Mouse (Mus musculus): Measurements from ENCODE around the gene Nfkbib. TPM values are rescaled to one million over a fixed set of nuclear protein-coding genes. Genes with fewer than 3 reads are reported as not detected.

Nfkbib gene
- polyA plus RNA-seq, 1 experiment from 2014 or later = 40.2 TPM

DNA sequence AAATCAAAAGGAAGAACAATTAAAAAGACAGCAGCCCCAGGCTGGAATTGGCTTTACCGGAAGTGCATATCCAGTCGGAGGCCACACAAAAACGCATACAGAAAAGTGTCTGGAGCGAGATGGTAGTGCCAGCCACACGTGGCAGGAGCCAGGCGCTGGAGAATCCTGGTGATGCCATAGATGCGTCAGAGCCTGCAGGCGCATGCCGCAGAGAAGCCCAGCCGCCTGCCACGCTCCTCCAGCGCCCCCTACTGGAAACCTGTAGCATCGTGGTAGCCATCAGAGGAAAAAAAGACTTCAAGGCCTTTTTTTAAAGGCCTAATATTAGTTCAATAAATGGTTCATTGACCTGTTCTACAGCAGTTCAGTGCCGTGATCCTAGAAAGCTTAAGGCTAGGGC, 40.7 kb downstream of the Nfkbib start:
- Histone ChIP-seq H3K4me1 (replicated peaks) (no peaks in the 10 kb centered on the region), H3K27ac (no peak overlapping the region), H3K36me3 (no peaks in the 10 kb centered on the region), H3K27me3 (replicated peaks) (no peaks in the 10 kb centered on the region), H3K9ac (no peak overlapping the region), H3K4me2 (replicated peaks) (peak overlapping the region; percentile 28; the same call in 1 of the 2 replicates), H3K4me3 (replicated peaks) (no peak overlapping the region), H3K9me3 (no peaks in the 10 kb centered on the region; the same call in 1 of the 2 replicates)
- WGBS = 9% methylated on average over 14 of the region's 14 CpGs
- peak; percentile 71; the same call in 1 of the 2 replicates for ATAC-seq

DNA sequence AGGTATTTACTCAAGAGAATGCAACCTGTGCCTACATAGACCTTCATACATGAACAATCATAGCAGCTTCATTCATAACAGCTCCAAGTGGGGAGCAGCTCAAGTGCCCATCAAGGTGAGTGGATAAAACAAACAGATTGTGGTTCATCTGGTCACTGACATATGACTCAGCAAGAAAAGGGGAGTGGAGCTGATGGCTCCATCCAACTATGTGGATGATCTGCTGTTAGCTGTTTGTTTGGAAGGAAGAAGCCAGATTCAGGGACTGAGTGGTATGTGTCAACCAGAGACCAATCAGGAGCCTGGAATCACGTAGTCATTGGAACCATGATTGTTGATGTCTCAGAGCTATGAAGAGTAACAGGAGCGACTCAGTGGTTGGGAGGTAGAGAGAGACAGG, 42.7 kb downstream of the Nfkbib start:
- Histone ChIP-seq H3K9ac (no peak overlapping the region), H3K9me3 (no peaks in the 10 kb centered on the region), H3K4me1 (replicated peaks) (no peaks in the 10 kb centered on the region), H3K4me2 (replicated peaks) (no peak overlapping the region), H3K36me3 (no peaks in the 10 kb centered on the region), H3K27me3 (replicated peaks) (no peaks in the 10 kb centered on the region), H3K27ac (no peak overlapping the region), H3K4me3 (replicated peaks) (no peak overlapping the region)
- ATAC-seq = no peak
- WGBS = 95% methylated on average over 2 of the region's 2 CpGs

DNA sequence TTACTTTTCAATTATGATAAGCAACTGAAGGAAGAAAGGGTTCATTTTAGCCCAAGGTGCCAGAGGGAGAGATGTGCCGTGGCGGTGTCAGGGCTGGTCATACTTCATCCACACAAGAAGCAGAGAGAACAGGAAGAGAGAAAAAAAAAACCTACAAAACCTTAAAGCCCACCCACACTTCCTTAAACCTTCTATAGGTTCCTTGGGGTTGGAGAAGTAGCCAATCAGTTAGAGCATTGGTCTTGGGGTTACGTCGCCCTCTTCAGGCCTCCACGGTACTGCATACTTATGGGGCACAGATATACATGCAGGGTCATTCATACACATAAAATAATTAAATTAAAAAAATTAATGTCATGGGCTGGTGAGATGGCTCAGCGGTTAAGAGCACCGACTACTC, 45.2 kb downstream of the Nfkbib start:
- Histone ChIP-seq H3K27me3 (replicated peaks) (no peaks in the 10 kb centered on the region), H3K27ac (no peak overlapping the region), H3K4me2 (replicated peaks) (no peak overlapping the region), H3K4me3 (replicated peaks) (no peak overlapping the region), H3K9me3 (no peaks in the 10 kb centered on the region), H3K9ac (no peak overlapping the region), H3K36me3 (no peaks in the 10 kb centered on the region), H3K4me1 (replicated peaks) (0 out of 2 replicates have a peak, but pooled peaks cover 2% of the 10 kb centered on the region)
- ATAC-seq = no peak
- WGBS = 95% methylated on average over 7 of the region's 7 CpGs

DNA sequence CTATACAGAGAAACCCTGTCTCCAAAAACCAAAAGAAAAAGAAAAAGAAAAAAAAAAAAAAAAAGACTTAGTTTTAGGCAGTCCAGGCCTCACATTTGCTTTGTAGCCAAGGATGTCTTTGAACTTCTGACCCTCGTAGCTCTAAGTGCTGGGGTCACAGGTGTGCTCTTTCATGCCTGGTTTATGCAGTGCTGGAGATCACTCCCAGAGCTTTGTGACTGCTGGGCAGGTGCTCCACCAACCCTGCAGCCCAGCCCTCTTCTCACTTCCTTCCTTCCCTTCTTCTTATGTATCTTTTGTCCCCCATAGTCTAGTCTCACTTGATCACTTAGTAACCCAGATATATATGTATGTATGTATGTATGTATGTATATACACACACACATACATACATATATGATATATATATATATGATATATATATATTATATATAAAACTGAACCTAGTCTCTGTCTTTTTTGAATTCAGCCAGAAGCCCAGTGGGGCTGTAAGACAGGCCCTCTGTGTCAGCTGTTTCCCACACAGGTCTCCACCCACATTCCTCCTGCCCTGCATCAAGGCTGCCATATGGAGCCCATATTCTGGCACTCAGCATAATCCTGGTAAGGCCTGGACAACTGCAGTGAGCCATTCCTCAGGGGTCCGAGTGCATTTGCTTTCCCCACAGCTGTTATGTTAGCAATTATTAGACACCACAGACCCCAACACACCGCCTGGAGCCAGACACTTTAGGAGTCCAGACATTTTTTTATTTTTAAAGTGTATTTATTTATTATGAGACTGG, 46.4 kb downstream of the Nfkbib start:
- WGBS = 80% methylated on average over 3 of the region's 3 CpGs
- Histone ChIP-seq H3K4me3 (replicated peaks) (no peak overlapping the region), H3K9ac (no peak overlapping the region), H3K9me3 (no peaks in the 10 kb centered on the region), H3K27ac (no peak overlapping the region), H3K27me3 (replicated peaks) (no peaks in the 10 kb centered on the region), H3K4me2 (replicated peaks) (no peak overlapping the region), H3K4me1 (replicated peaks) (0 out of 2 replicates have a peak, but pooled peaks cover 2% of the 10 kb centered on the region), H3K36me3 (no peaks in the 10 kb centered on the region)
- no peak for ATAC-seq

DNA sequence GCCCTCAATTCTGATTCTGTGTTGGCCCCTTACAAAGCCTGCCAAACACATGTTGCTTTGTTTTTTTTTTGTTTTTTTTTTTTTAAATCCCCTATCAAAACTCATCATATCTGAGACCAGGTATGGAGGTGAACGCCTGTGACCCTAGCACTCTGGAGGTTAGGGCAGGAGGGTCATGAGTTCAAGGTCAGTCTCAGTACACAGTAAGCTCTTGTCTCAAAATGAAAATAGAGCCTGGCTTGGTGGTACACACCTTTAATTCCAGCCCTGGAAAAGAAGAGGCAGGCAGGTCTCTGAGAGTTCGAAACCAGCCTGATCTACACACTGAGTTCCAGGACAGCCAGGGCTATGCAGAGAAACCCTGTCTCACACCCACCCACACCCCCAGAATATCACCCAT, 47.7 kb downstream of the Nfkbib start:
- ATAC-seq = no peak

DNA sequence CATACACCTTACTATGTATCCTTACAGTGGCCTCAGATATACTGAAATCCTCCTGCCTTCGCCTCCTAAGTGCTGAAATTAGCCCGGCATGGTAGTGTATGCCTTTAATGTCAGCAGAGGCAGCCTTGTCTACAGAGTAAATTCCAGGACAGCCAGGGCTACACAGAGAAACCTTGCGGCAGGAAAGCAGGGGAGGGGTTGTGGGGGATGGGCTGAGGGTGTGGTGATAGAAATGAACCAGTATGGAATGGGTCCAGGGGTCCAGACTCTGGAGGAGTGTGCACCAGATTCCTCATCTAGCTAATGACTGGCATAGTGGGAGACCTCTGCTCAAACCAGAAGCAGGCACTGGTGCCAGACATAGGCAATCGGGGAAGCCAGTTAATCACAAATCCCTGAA, 48.2 kb downstream of the Nfkbib start:
- H3K4me3 ChIP-seq (replicated peaks) = no peak overlapping the region
- H3K36me3 ChIP-seq = no peaks in the 10 kb centered on the region
- H3K27ac ChIP-seq = no peak overlapping the region
- H3K4me2 ChIP-seq (replicated peaks) = no peak overlapping the region
- 39% methylated on average over 4 of the region's 4 CpGs for WGBS
- H3K4me1 ChIP-seq (replicated peaks) = 0 out of 2 replicates have a peak, but pooled peaks cover 2% of the 10 kb centered on the region
- ATAC-seq = no peak
- no peaks in the 10 kb centered on the region for H3K9me3 ChIP-seq
- no peaks in the 10 kb centered on the region for H3K27me3 ChIP-seq (replicated peaks)
- no peak overlapping the region for H3K9ac ChIP-seq

More for the DNA sequence above, 47.7 kb downstream of the Nfkbib start:
- Histone ChIP-seq H3K4me1 (replicated peaks) (0 out of 2 replicates have a peak, but pooled peaks cover 2% of the 10 kb centered on the region), H3K4me2 (replicated peaks) (no peak overlapping the region), H3K27ac (no peak overlapping the region), H3K27me3 (replicated peaks) (no peaks in the 10 kb centered on the region), H3K4me3 (replicated peaks) (no peak overlapping the region), H3K9ac (no peak overlapping the region), H3K9me3 (no peaks in the 10 kb centered on the region), H3K36me3 (no peaks in the 10 kb centered on the region)
- 81% methylated on average over 2 of the region's 2 CpGs for WGBS

DNA sequence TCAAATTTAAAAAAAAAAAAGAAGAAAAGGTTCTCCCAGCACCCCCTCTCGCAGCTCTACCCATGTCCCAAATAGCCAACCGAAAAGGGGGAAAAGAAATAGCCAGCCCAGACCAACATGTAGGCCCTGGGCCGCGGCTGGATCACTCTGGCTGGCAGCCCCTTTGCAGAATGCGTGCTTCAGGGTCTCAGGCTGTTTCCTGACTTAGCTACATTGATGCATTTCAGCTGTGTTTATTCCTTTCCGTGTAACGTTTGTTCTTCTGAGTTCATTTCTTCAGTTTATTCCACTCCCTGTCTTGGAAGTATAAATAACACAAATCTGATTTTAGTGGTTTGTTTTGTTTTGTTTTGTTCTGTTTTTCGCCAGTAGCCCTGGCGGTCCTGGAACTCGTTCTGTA, 49.6 kb downstream of the Nfkbib start:
- no peak overlapping the region for H3K27ac ChIP-seq
- 0 out of 2 replicates have a peak, but pooled peaks cover 2% of the 10 kb centered on the region for H3K4me1 ChIP-seq (replicated peaks)
- no peak overlapping the region for H3K9ac ChIP-seq
- no peak overlapping the region for H3K4me3 ChIP-seq (replicated peaks)
- no peak overlapping the region; the same call in 1 of the 2 replicates for H3K4me2 ChIP-seq (replicated peaks)
- no peak for ATAC-seq
- 71% methylated on average over 10 of the region's 10 CpGs for WGBS
- no peaks in the 10 kb centered on the region for H3K27me3 ChIP-seq (replicated peaks)
- H3K36me3 ChIP-seq = no peaks in the 10 kb centered on the region
- no peaks in the 10 kb centered on the region for H3K9me3 ChIP-seq

DNA sequence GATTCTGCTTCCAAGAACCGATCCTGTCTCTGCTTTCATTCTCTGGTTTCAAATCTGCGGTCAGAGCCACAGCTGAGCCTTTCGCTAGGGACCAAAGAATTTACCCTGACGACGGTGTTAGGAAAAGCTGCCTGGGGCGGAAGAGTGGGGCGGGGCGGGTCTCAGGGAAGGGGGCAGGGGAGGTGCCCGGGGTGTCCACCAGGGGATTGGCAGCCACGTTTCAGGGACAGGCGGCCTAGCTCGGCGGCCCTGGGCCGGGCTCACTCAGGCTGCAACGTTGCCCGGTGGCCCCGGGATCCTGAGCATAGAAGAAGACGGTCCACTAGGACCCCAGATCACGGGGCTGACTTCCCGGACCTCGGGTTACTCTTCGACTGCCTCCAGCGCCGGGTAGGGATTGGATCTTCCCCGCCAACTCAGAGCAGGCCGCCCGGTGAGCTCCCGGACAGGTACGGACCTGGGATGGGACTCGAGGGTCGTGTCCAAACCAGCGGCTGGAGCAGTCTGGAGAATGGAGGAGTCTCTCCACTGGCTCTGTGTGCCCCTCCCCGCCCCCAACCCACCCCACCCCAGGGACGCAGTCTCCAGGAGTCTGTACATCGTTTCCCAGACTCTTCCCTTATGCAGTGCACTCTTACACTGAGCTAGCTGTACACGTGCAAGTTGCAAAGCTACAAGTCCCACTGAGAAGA, 50.6 kb downstream of the Nfkbib start, which contains the start of gene Fbxo17:
Gene Fbxo17, plus strand, starts transcription at position 215 of the 692 bp plus-strand sequence.
- Histone ChIP-seq H3K9me3 (no peaks in the 10 kb centered on the region), H3K27me3 (replicated peaks) (no peaks in the 10 kb centered on the region), H3K4me2 (replicated peaks) (peak within 1 kb of the TSS; percentile 91), H3K9ac (peak within 1 kb of the TSS; percentile 58), H3K27ac (no peak within 1 kb of the TSS), H3K4me1 (replicated peaks) (0 out of 2 replicates have a peak, but pooled peaks cover 2% of the 10 kb centered on the region), H3K36me3 (no peaks in the 10 kb centered on the region), H3K4me3 (replicated peaks) (peak within 1 kb of the TSS; percentile 51)
- WGBS = 5% methylated on average over 36 of the region's 36 CpGs
- peak; percentile 83 for ATAC-seq

DNA sequence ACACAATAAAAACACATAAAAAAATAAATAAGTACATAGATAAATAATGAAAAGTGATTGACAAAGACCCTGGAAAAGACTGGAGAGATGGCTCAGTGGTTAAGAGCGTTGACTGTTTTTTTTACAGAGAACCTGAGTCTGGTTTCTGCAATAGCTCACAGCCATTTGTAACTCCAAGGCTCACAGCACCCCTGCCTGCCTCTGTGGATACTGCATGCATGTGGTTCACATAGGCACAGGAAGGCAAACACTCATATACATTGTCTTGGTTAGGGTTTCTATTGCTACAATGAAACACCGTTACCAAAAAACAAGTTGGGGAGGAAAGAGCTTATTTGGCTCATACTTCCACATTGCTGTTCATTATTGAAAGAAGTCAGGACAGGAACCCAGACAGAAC, 51.7 kb downstream of the Nfkbib start:
- no peak overlapping the region for H3K4me3 ChIP-seq (replicated peaks)
- WGBS = 94% methylated on average over 2 of the region's 2 CpGs
- no peaks in the 10 kb centered on the region for H3K27me3 ChIP-seq (replicated peaks)
- H3K36me3 ChIP-seq = no peaks in the 10 kb centered on the region
- 0 out of 2 replicates have a peak, but pooled peaks cover 2% of the 10 kb centered on the region for H3K4me1 ChIP-seq (replicated peaks)
- H3K4me2 ChIP-seq (replicated peaks) = no peak overlapping the region
- ATAC-seq = no peak
- H3K27ac ChIP-seq = no peak overlapping the region
- H3K9ac ChIP-seq = no peak overlapping the region
- H3K9me3 ChIP-seq = no peaks in the 10 kb centered on the region

DNA sequence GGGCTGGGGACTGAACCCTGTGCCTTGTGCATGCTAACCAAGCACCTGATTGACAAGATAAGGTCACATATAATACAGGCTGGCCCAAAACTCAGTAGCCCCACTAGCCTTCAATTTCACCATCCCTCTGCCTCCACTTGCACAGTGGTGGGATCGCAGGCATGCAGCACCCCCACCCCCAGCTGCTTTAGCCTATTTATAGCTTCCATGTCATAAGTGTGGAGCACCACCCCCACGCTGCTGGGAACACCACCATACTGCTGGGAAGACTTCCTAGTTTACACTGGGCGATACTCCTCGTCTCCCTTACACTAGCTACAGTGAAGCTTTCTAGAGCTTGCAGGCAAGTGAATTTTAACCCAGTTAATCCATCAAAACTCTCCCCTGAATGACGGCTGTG, 52.6 kb downstream of the Nfkbib start:
- 0 out of 2 replicates have a peak, but pooled peaks cover 2% of the 10 kb centered on the region for H3K4me1 ChIP-seq (replicated peaks)
- 74% methylated on average over 5 of the region's 5 CpGs for WGBS
- ATAC-seq = no peak

DNA sequence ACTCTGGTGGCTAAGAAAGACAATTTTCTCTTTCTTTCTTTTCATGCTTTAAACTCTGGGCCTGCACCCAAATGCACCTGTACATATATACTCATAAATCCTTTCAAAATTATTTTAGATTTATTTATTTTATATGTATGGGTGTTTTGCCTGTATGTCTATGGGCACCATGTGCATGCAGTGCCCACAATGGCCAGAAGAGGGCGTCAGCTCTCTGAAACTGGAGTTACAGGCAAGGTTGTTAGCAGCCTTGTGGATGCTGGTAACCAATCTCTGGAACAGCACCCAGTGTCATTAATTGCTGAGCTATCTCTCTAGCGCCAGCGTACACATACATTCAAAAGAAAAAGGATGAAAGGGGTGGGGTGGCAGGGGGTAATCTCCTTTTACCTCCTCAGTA, 56.4 kb downstream of the Nfkbib start:
- no peaks in the 10 kb centered on the region for H3K4me1 ChIP-seq (replicated peaks)
- H3K9me3 ChIP-seq = no peaks in the 10 kb centered on the region
- no peaks in the 10 kb centered on the region for H3K36me3 ChIP-seq
- H3K27me3 ChIP-seq (replicated peaks) = no peaks in the 10 kb centered on the region
- H3K9ac ChIP-seq = no peak overlapping the region
- WGBS = 69% methylated on average over 3 of the region's 3 CpGs
- no peak for ATAC-seq
- no peak overlapping the region for H3K4me2 ChIP-seq (replicated peaks)
- no peak overlapping the region for H3K4me3 ChIP-seq (replicated peaks)
- H3K27ac ChIP-seq = no peak overlapping the region

More for the DNA sequence above, 52.6 kb downstream of the Nfkbib start:
- Histone ChIP-seq H3K36me3 (no peaks in the 10 kb centered on the region), H3K9me3 (no peaks in the 10 kb centered on the region), H3K27ac (no peak overlapping the region), H3K9ac (no peak overlapping the region), H3K4me3 (replicated peaks) (no peak overlapping the region), H3K27me3 (replicated peaks) (no peaks in the 10 kb centered on the region), H3K4me2 (replicated peaks) (no peak overlapping the region)

DNA sequence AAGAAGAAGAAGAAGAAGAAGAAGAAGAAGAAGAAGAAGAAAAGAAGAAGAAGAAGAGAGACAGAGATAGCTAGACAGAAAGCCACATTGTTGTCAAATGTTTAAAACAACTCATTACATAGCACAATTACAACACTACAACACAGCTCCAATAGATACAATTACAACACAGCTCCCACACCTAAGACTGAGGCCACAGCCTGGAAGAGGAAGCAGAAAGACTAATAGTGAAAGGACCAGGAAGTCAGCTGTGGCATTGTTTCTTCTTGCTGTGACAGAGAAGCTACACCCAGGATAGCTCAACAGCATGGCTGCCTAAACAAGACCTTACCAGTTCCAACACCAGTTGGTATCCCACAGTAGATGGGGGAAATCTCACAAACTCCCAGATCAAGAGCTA, 57.9 kb downstream of the Nfkbib start:
- Histone ChIP-seq H3K36me3 (no peaks in the 10 kb centered on the region), H3K27me3 (replicated peaks) (no peaks in the 10 kb centered on the region), H3K27ac (no peak overlapping the region), H3K9ac (no peak overlapping the region), H3K9me3 (no peaks in the 10 kb centered on the region), H3K4me3 (replicated peaks) (no peak overlapping the region), H3K4me2 (replicated peaks) (no peak overlapping the region), H3K4me1 (replicated peaks) (no peaks in the 10 kb centered on the region)
- ATAC-seq = no peak

All from intestine, embryonic 15.5 days (tissue).